In genomic region chr10:117979091-117979490, GRCm38 (mm10) we compare ENCODE assay signal across 15 mouse cellular contexts.
"Had no signal": no experiment of that assay in that cellular context is flagged by ENCODE, and none has a peak within 500 bp of the region (broad histone marks: within the 10 kb centered on the region; RNA-seq: fewer than 3 reads in every experiment).

No protein-coding gene starts in this region.

- H3K4me1 ChIP-seq: kidney, embryonic 15.5 days had no signal

- H3K4me2 ChIP-seq: kidney, embryonic 15.5 days; limb, embryonic 13.5 days; lung, embryonic 14.5 days; midbrain, embryonic 13.5 days had no signal

- ATAC-seq: intestine, postnatal 0 days; midbrain, embryonic 13.5 days; midbrain, embryonic 16.5 days had no signal

- H3K36me3 ChIP-seq: kidney, embryonic 15.5 days; limb, embryonic 10.5 days; limb, embryonic 13.5 days; midbrain, embryonic 10.5 days; midbrain, embryonic 13.5 days had no signal

- H3K27ac ChIP-seq: kidney, embryonic 15.5 days; limb, embryonic 10.5 days; limb, embryonic 13.5 days; midbrain, embryonic 10.5 days; midbrain, embryonic 13.5 days had no signal

- H3K4me3 ChIP-seq: kidney, embryonic 15.5 days; limb, embryonic 10.5 days; limb, embryonic 13.5 days; midbrain, embryonic 10.5 days; midbrain, embryonic 13.5 days had no signal

- DNase-seq: kidney, adult 8-10 months; kidney, postnatal 14 days; kidney, postnatal 4 days; layer of hippocampus, adult 9-11 months; lung, embryonic 14.5 days; lung, postnatal 14 days; lung, postnatal 4 days; thymus, postnatal 25 days had no signal

- H3K27me3 ChIP-seq: kidney, embryonic 15.5 days; limb, embryonic 13.5 days; midbrain, embryonic 13.5 days had no signal

- H3K9ac ChIP-seq: kidney, embryonic 15.5 days; limb, embryonic 13.5 days; lung, embryonic 14.5 days; midbrain, embryonic 13.5 days had no signal

- H3K9me3 ChIP-seq: kidney, embryonic 15.5 days; limb, embryonic 10.5 days; limb, embryonic 13.5 days; midbrain, embryonic 10.5 days; midbrain, embryonic 13.5 days had no signal
